Comparison of ENCODE assay signal across 8 mouse cellular contexts in the genomic region with DNA sequence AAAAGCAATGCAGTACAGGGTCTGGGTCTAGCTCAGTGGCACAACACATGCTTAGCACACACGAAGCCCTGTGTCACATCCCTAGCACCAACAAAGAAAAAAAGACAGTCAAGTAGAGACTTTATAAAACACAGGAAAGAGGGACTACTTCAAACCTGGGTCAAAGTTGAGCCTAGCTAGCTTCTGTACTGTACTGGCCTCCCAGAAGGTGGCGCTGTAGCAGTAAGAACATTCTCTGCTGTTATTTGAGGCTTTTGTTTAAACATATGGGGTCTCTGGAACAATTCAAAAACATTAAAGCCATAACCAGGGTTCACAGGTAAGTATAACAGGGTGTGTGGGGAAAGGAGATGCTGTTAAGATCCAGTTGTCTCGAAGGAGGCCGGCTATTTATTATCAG. TPM values are rescaled to one million over a fixed set of nuclear protein-coding genes. Genes with fewer than 3 reads are reported as not detected.
DNase-seq lines count a peak whose midpoint lies in the region; ATAC-seq and TF ChIP-seq lines count a peak whose summit lies in the region.

No protein-coding gene starts in this region.

- intact Hi-C loops in heart, adult 2 months (cut with DNase I), result loop anchor here (1.0 kb wide), 2 partner anchors 54 to 86 kb away; no protein-coding TSS in a partner anchor
- intact Hi-C loops in heart, postnatal 25 days (cut with DNase I), result loop anchor here (1.0 kb wide), 1 partner anchor 55 kb away; the partner anchor contains the start of gene Tgfb3

- TF ChIP-seq POLR2A in heart, adult 2 months (IDR thresholded peaks at IDR 0.05; ENCODE audit: insufficient read depth, low read depth, low read length), result no peak
- TF ChIP-seq POLR2A in cerebellum, adult 2 months (IDR thresholded peaks at IDR 0.05; ENCODE audit: borderline replicate concordance, insufficient read depth, low read length), result no peak

- H3K27me3 ChIP-seq in heart, adult 2 months (ENCODE audit: control insufficient read depth, insufficient read depth, low read length), result no peaks in the 10 kb centered on the region
- H3K27me3 ChIP-seq in cerebellum, adult 2 months (ENCODE audit: control insufficient read depth, insufficient read depth, low read length), result no peaks in the 10 kb centered on the region
- no peaks in the 10 kb centered on the region for H3K27me3 ChIP-seq in lung, embryonic 14.5 days (ENCODE audit: insufficient read depth, low read length)
- no peaks in the 10 kb centered on the region for H3K27me3 ChIP-seq in forebrain, embryonic 12.5 days

- no peaks in the 10 kb centered on the region for H3K79me2 ChIP-seq in heart, adult 2 months (replicated peaks; ENCODE audit: control insufficient read depth, insufficient read depth, low read length)

- H3K9me3 ChIP-seq in lung, embryonic 14.5 days (ENCODE audit: low read depth, low read length), result no peaks in the 10 kb centered on the region
- no peaks in the 10 kb centered on the region for H3K9me3 ChIP-seq in forebrain, embryonic 12.5 days

- DNase-seq in heart, adult 2 months, result peak; percentile 16 to 42
- no peak for DNase-seq in heart, postnatal 25 days (ENCODE audit: low spot score)
- peak; percentile 52 for DNase-seq in right cerebral cortex, postnatal 14 days
- no peak for DNase-seq in right cerebral cortex, adult 18-20 months
- peak in 1 of 2 experiments; percentile 42 for DNase-seq in cerebellum, adult 2 months
- DNase-seq in lung, embryonic 14.5 days, result peak; percentile 69

- H3K4me1 ChIP-seq in heart, adult 2 months (ENCODE audit: control insufficient read depth, insufficient read depth, low read length), result no peaks in the 10 kb centered on the region; the same call in 1 of the 2 replicates
- peaks cover 18% of the 10 kb centered on the region for H3K4me1 ChIP-seq in cerebellum, adult 2 months (ENCODE audit: control insufficient read depth, insufficient read depth, low read length)
- peaks cover 12% of the 10 kb centered on the region for H3K4me1 ChIP-seq in lung, embryonic 14.5 days (ENCODE audit: insufficient read depth)
- no peaks in the 10 kb centered on the region; the same call in 1 of the 2 replicates for H3K4me1 ChIP-seq in forebrain, embryonic 12.5 days

- H3K4me3 ChIP-seq in heart, adult 2 months, result no peak overlapping the region
- no peak overlapping the region for H3K4me3 ChIP-seq in cerebellum, adult 2 months (replicated peaks; ENCODE audit: insufficient read depth, low read depth, low read length)
- no peak overlapping the region for H3K4me3 ChIP-seq in lung, embryonic 14.5 days (ENCODE audit: low read depth, low read length)
- H3K4me3 ChIP-seq in forebrain, embryonic 12.5 days (replicated peaks), result no peak overlapping the region

- TF ChIP-seq CTCF in heart, adult 2 months (IDR thresholded peaks at IDR 0.05), result peak; percentile 82
- TF ChIP-seq CTCF in cerebellum, adult 2 months (IDR thresholded peaks at IDR 0.05; ENCODE audit: borderline replicate concordance, insufficient read depth, low read depth, low read length), result peak; percentile 54; the same call in 1 of the 2 replicates
- peak; percentile 64 for TF ChIP-seq CTCF in lung, embryonic 14.5 days (IDR thresholded peaks at IDR 0.05; ENCODE audit: low read depth)

- H3K9ac ChIP-seq in heart, adult 2 months (ENCODE audit: low read depth, low read length), result no peak overlapping the region
- H3K9ac ChIP-seq in lung, embryonic 14.5 days, result no peak overlapping the region
- H3K9ac ChIP-seq in forebrain, embryonic 12.5 days, result no peak overlapping the region

- H3K36me3 ChIP-seq in heart, adult 2 months (ENCODE audit: control insufficient read depth, insufficient read depth, low read length), result no peaks in the 10 kb centered on the region
- no peaks in the 10 kb centered on the region for H3K36me3 ChIP-seq in lung, embryonic 14.5 days (ENCODE audit: insufficient read depth)
- no peaks in the 10 kb centered on the region for H3K36me3 ChIP-seq in forebrain, embryonic 12.5 days (replicated peaks)

- TF ChIP-seq EP300 in heart, adult 2 months (IDR thresholded peaks at IDR 0.05; ENCODE audit: insufficient read depth, low read depth, low read length), result no peak

- H3K4me2 ChIP-seq in lung, embryonic 14.5 days, result no peak overlapping the region
- no peak overlapping the region for H3K4me2 ChIP-seq in forebrain, embryonic 12.5 days

- H3K27ac ChIP-seq in heart, adult 2 months, result no peak overlapping the region
- no peak overlapping the region for H3K27ac ChIP-seq in cerebellum, adult 2 months (ENCODE audit: insufficient read depth, low read length)
- H3K27ac ChIP-seq in lung, embryonic 14.5 days (ENCODE audit: low read depth), result peak overlapping the region; percentile 13; the same call in 1 of the 2 replicates
- no peak overlapping the region for H3K27ac ChIP-seq in forebrain, embryonic 12.5 days

- WGBS in heart, adult 2 months, result 72% methylated on average over 4 of the region's 4 CpGs
- 76% methylated on average over 4 of the region's 4 CpGs for WGBS in cerebellum, adult 2 months
- 56% methylated on average over 4 of the region's 4 CpGs for WGBS in lung, embryonic 14.5 days
- WGBS in forebrain, embryonic 12.5 days, result 45% methylated on average over 4 of the region's 4 CpGs

- ATAC-seq in lung, embryonic 14.5 days (ENCODE audit: insufficient read depth), result no peak
- ATAC-seq in monocyte, adult 5-6 weeks (replicated peaks; ENCODE audit: insufficient number of reproducible peaks, low FRiP score, low TSS enrichment, poor library complexity, severe bottlenecking), result no peak
- ATAC-seq in forebrain, embryonic 12.5 days (ENCODE audit: low FRiP score), result no peak

RNA-seq across cellular contexts. Expression of gene Tgfb3, which starts 54.4 kb away (rescaled TPM):
- total RNA-seq in heart, adult 2 months (2021), result 10 to 100 TPM; 15.2 to 15.4 TPM
- polyA plus RNA-seq in heart, adult 2 months (2012; rRNA removed), result 14.8 and 18.6 TPM in 2 replicates
- 10 to 100 TPM; 14.8 to 16.5 TPM for total RNA-seq in heart, postnatal 25 days (2021)
- polyA plus RNA-seq in cerebellum, adult 2 months (2012; rRNA removed), result 15.2 and 15.7 TPM in 2 replicates
- polyA plus RNA-seq in lung, embryonic 14.5 days (2014; fragmentation: Nextera tagmentation; extraction: Ambion mirVana), result 46.1 and 50.5 TPM in 2 replicates
- 0.32 to 2.7 TPM (median 1.0 TPM) in 3 replicates for total RNA-seq in monocyte, adult 5-6 weeks (2017)
- polyA plus RNA-seq in forebrain, embryonic 12.5 days (2016; fragmentation: Nextera tagmentation; extraction: Ambion mirVana), result 8.5 and 9.7 TPM in 2 replicates

RNA-seq across cellular contexts. Expression of gene Ift43, which starts 57.9 kb away (rescaled TPM):
- total RNA-seq in heart, adult 2 months (2021), result 10 to 100 TPM; 21.6 to 26.1 TPM
- polyA plus RNA-seq in heart, adult 2 months (2012; rRNA removed), result 31.9 and 39.2 TPM in 2 replicates
- total RNA-seq in heart, postnatal 25 days (2021), result 10 to 100 TPM; 23.0 to 24.5 TPM
- 33.7 and 34.9 TPM in 2 replicates for polyA plus RNA-seq in cerebellum, adult 2 months (2012; rRNA removed)
- polyA plus RNA-seq in lung, embryonic 14.5 days (2014; fragmentation: Nextera tagmentation; extraction: Ambion mirVana), result 88.1 and 88.3 TPM in 2 replicates
- 4.9 TPM in 1 of 3 replicates, not detected in the others for total RNA-seq in monocyte, adult 5-6 weeks (2017)
- 91.9 and 94.3 TPM in 2 replicates for polyA plus RNA-seq in forebrain, embryonic 12.5 days (2016; fragmentation: Nextera tagmentation; extraction: Ambion mirVana)

Comparison
In these comparisons a context has a peak if more than half of its experiments do, and no peak if none do; other contexts are left out.
1. DNase-seq: peak in heart, adult 2 months (2 of 2), right cerebral cortex, postnatal 14 days (single experiment) and lung, embryonic 14.5 days (single experiment); none in heart, postnatal 25 days (single experiment) and right cerebral cortex, adult 18-20 months (single experiment).
2. Peak in every context shown above with its lines, with median percentiles within 50 percentile points of each other: CTCF ChIP-seq.